Mouse (Mus musculus): ENCODE results near the gene Acad8.

DNA sequence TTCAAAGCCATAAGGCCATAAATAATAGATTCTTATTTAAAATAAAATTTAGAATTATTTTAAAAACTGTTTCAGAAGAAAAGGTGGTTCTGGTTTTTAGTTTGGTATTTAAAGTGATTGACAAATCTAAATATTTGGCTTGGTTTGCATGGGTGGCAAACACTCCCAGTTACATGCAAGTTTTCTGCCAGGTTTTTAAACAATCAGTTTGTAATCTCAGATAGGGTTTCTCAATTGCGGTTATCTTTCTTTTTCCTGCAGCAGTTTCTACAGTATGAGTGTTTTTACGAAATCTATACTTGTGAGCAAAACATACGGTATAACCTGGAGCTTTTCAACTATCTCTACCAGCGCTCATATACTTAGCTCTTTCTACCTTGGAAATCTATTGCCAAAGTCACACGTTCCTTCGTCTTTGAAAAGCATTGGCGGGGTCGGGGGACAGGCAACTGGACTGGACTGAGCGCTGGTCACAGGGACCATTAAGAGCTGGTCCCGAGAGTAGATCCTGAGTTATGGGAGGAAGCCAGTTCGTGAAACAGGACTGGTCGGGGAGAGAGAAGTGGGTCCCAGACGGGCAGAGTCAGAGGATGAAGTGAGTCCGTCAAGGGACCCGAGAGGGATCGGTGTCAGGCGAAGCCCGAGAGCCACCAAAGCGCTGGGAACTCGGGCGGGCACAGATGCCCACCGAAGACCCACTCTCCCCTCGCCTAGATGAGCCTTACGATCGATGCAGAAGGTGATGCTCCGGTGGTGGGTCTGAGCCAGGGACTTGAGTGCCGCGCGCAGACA is 501 bp downstream of the Acad8 start:
- no peak for TF ChIP-seq CTCF (IDR thresholded peaks at IDR 0.05; ENCODE audit: borderline replicate concordance, insufficient read depth, low read length)
- TF ChIP-seq POLR2A (IDR thresholded peaks at IDR 0.05; ENCODE audit: low read depth, low read length), result no peak

Data from embryonic fibroblast, embryonic 13.5 days (primary cell).